Mouse (Mus musculus): ENCODE results near the gene Gm33543.
A peak's percentile ranks its signal among the peaks of the same experiment; 100 is the strongest.

The Gm33543 gene

GRCm38 (mm10) chr10:95846739-95847138 lies 4.0 kb upstream of the Gm33543 start:
- TF ChIP-seq GATA4 (IDR thresholded peaks at IDR 0.05; ENCODE audit: insufficient replicate concordance, low read length), result no peak

- TF ChIP-seq GATA4 (IDR thresholded peaks at IDR 0.05; ENCODE audit: insufficient replicate concordance, low read length), result no peak
Measured at GRCm38 (mm10) chr10:95846281-95846680, 3.6 kb upstream of the Gm33543 start.

- TF ChIP-seq GATA4 (IDR thresholded peaks at IDR 0.05; ENCODE audit: insufficient replicate concordance, low read length), result no peak
Measured at GRCm38 (mm10) chr10:95843878-95844277, 1.1 kb upstream of the Gm33543 start.

GRCm38 (mm10) chr10:95841241-95841640 lies 1.5 kb downstream of the Gm33543 start:
- TF ChIP-seq GATA4 (IDR thresholded peaks at IDR 0.05; ENCODE audit: insufficient replicate concordance, low read length), result no peak

- TF ChIP-seq GATA4 (IDR thresholded peaks at IDR 0.05; ENCODE audit: insufficient replicate concordance, low read length), result peak; percentile 31; the same call in 1 of the 2 replicates
Measured at GRCm38 (mm10) chr10:95839803-95840202, 2.9 kb downstream of the Gm33543 start.

GRCm38 (mm10) chr10:95839036-95839435 lies 3.7 kb downstream of the Gm33543 start:
- no peak for TF ChIP-seq GATA4 (IDR thresholded peaks at IDR 0.05; ENCODE audit: insufficient replicate concordance, low read length)

GRCm38 (mm10) chr10:95836530-95837264 lies 6.0 kb downstream of the Gm33543 start:
- TF ChIP-seq GATA4 (IDR thresholded peaks at IDR 0.05; ENCODE audit: insufficient replicate concordance, low read length), result no peak

- TF ChIP-seq GATA4 (IDR thresholded peaks at IDR 0.05; ENCODE audit: insufficient replicate concordance, low read length), result no peak
Measured at GRCm38 (mm10) chr10:95830891-95831290, 11.8 kb downstream of the Gm33543 start.

GRCm38 (mm10) chr10:95829471-95829870 lies 13.3 kb downstream of the Gm33543 start:
- TF ChIP-seq GATA4 (IDR thresholded peaks at IDR 0.05; ENCODE audit: insufficient replicate concordance, low read length), result no peak

GRCm38 (mm10) chr10:95828374-95828773 lies 14.4 kb downstream of the Gm33543 start:
- TF ChIP-seq GATA4 (IDR thresholded peaks at IDR 0.05; ENCODE audit: insufficient replicate concordance, low read length), result no peak

- TF ChIP-seq GATA4 (IDR thresholded peaks at IDR 0.05; ENCODE audit: insufficient replicate concordance, low read length), result no peak
Measured at GRCm38 (mm10) chr10:95825651-95826050, 17.1 kb downstream of the Gm33543 start.

GRCm38 (mm10) chr10:95818506-95818905 lies 24.2 kb downstream of the Gm33543 start:
- TF ChIP-seq GATA4 (IDR thresholded peaks at IDR 0.05; ENCODE audit: insufficient replicate concordance, low read length), result no peak

- TF ChIP-seq GATA4 (IDR thresholded peaks at IDR 0.05; ENCODE audit: insufficient replicate concordance, low read length), result no peak
Measured at GRCm38 (mm10) chr10:95817419-95818161, 25.1 kb downstream of the Gm33543 start.

GRCm38 (mm10) chr10:95814351-95814750 lies 28.4 kb downstream of the Gm33543 start:
- TF ChIP-seq GATA4 (IDR thresholded peaks at IDR 0.05; ENCODE audit: insufficient replicate concordance, low read length), result no peak

- TF ChIP-seq GATA4 (IDR thresholded peaks at IDR 0.05; ENCODE audit: insufficient replicate concordance, low read length), result no peak
Measured at GRCm38 (mm10) chr10:95811869-95812268, 30.9 kb downstream of the Gm33543 start.

GRCm38 (mm10) chr10:95801443-95801811 lies 41.3 kb downstream of the Gm33543 start:
- TF ChIP-seq GATA4 (IDR thresholded peaks at IDR 0.05; ENCODE audit: insufficient replicate concordance, low read length), result no peak

All from liver, adult (tissue).